Mouse (Mus musculus) ES-CJ7 (cell line): ENCODE measurements at regions not wholly inside any gene's neighbourhood (a gene's known extent, or its start where the extent isn't known, plus 50 kb on each side); places are given as distances from the start of the nearest gene placed in this dataset.

ENCODE experiments used
- DNase-seq: peaks from one replicate; pipeline ENCODE4 v3.0.0; 2011; ENCODE audit warnings: low read depth, low spot score

GRCm38 (mm10) chr1:113247325-113247724, 1382.6 kb upstream of the Dsel start:
- peak; percentile 67 for DNase-seq

- DNase-seq, result no peak
These were observed 1345.4 kb upstream of the Dsel start for GRCm38 (mm10) chr1:113210095-113210494.

- no peak for DNase-seq
These were observed 1339.3 kb upstream of the Dsel start for GRCm38 (mm10) chr1:113204019-113204418.

GRCm38 (mm10) chr1:113194116-113194812, 1329.5 kb upstream of the Dsel start:
- DNase-seq, result no peak

GRCm38 (mm10) chr1:113163173-113163572, 1298.5 kb upstream of the Dsel start:
- no peak for DNase-seq
